Mouse (Mus musculus) brown adipose tissue, adult 24 weeks (tissue): ENCODE results near the gene Angel1. TPM values are rescaled to one million over a fixed set of nuclear protein-coding genes. Genes with fewer than 3 reads are reported as not detected.
A peak's percentile ranks its signal among the peaks of the same experiment; 100 is the strongest.

Experiments used
- H3K27ac ChIP-seq: fragments of 200-500 bp; replicated peaks from 2 replicates; pipeline ENCODE4 v1.5.1; 2012; ENCODE audit warnings: low read depth, mild to moderate bottlenecking, low read length
- H3K4me1 ChIP-seq: fragments of 200-500 bp; 2 replicates; pipeline ENCODE4 v1.6.1; 2012; ENCODE audit warnings: low read length, mixed read lengths; ENCODE audit not compliant: control insufficient read depth, insufficient read depth, insufficient read length
- H3K4me3 ChIP-seq: fragments of 200-500 bp; 2 replicates; pipeline ENCODE4 v1.5.1; 2012; ENCODE audit warnings: low read depth, mild to moderate bottlenecking, low read length, moderate library complexity; ENCODE audit not compliant: insufficient read depth
- polyA plus RNA-seq: library from polyadenylated mRNA; stranded (reverse); fragments of >200 nt; gene quantifications from 2 replicates; pipeline ENCODE4 v1.2.4, GENCODE M21; 2012; ENCODE audit not compliant: missing spikeins, insufficient read depth, insufficient read length

Angel1 gene
- polyA plus RNA-seq, 1 experiment, result 2.9 TPM

GRCm38 (mm10) chr12:86692471-86693356, 33.5 kb downstream of the Angel1 start:
- Histone ChIP-seq H3K27ac (no peak overlapping the region), H3K4me1 (peaks cover 5% of the 10 kb centered on the region; the same call in 1 of the 2 replicates), H3K4me3 (no peak overlapping the region)

- Histone ChIP-seq H3K4me1 (peaks cover 14% of the 10 kb centered on the region; the same call in 1 of the 2 replicates), H3K27ac (0 out of 2 replicates have a peak overlapping the region, but pooled peaks have one; percentile 15), H3K4me3 (no peak overlapping the region)
These were observed 35.4 kb downstream of the Angel1 start for GRCm38 (mm10) chr12:86690700-86691485.

GRCm38 (mm10) chr12:86688917-86689316, 37.3 kb downstream of the Angel1 start:
- Histone ChIP-seq H3K4me3 (no peak overlapping the region), H3K4me1 (peaks cover 14% of the 10 kb centered on the region; the same call in 1 of the 2 replicates), H3K27ac (no peak overlapping the region)

GRCm38 (mm10) chr12:86687971-86688573, 38.2 kb downstream of the Angel1 start:
- Histone ChIP-seq H3K27ac (peak overlapping the region; percentile 76), H3K4me3 (no peak overlapping the region), H3K4me1 (peaks cover 14% of the 10 kb centered on the region; the same call in 1 of the 2 replicates)

GRCm38 (mm10) chr12:86687445-86687955, 38.8 kb downstream of the Angel1 start:
- Histone ChIP-seq H3K4me1 (peaks cover 14% of the 10 kb centered on the region; the same call in 1 of the 2 replicates), H3K27ac (peak overlapping the region; percentile 76), H3K4me3 (no peak overlapping the region)

GRCm38 (mm10) chr12:86686551-86687330, 39.5 kb downstream of the Angel1 start:
- Histone ChIP-seq H3K4me1 (peaks cover 14% of the 10 kb centered on the region; the same call in 1 of the 2 replicates), H3K4me3 (no peak overlapping the region), H3K27ac (no peak overlapping the region; the same call in 1 of the 2 replicates)

- H3K27ac ChIP-seq, result no peak overlapping the region
- peaks cover 16% of the 10 kb centered on the region; the same call in 1 of the 2 replicates for H3K4me1 ChIP-seq
- no peak overlapping the region for H3K4me3 ChIP-seq
These were observed 41.0 kb downstream of the Angel1 start for GRCm38 (mm10) chr12:86685275-86685674.

- Histone ChIP-seq H3K4me3 (no peak overlapping the region), H3K27ac (no peak overlapping the region; the same call in 1 of the 2 replicates), H3K4me1 (peaks cover 16% of the 10 kb centered on the region)
These were observed 42.6 kb downstream of the Angel1 start for GRCm38 (mm10) chr12:86683698-86684097.

- Histone ChIP-seq H3K4me3 (no peak overlapping the region), H3K4me1 (peaks cover 10% of the 10 kb centered on the region), H3K27ac (no peak overlapping the region)
These were observed 44.1 kb downstream of the Angel1 start for GRCm38 (mm10) chr12:86682178-86682577.

GRCm38 (mm10) chr12:86681626-86682025, 44.6 kb downstream of the Angel1 start:
- H3K27ac ChIP-seq, result no peak overlapping the region

GRCm38 (mm10) chr12:86680591-86681193, 45.6 kb downstream of the Angel1 start:
- Histone ChIP-seq H3K27ac (peak overlapping the region; percentile 26), H3K4me3 (peak overlapping the region; percentile 46), H3K4me1 (peaks cover 4% of the 10 kb centered on the region)

More at GRCm38 (mm10) chr12:86681626-86682025, 44.6 kb downstream of the Angel1 start:
- Histone ChIP-seq H3K4me3 (peak overlapping the region; percentile 10; the same call in 1 of the 2 replicates), H3K4me1 (peaks cover 6% of the 10 kb centered on the region)

GRCm38 (mm10) chr12:86679991-86680491, 46.2 kb downstream of the Angel1 start:
- Histone ChIP-seq H3K27ac (peak overlapping the region; percentile 26; the same call in 1 of the 2 replicates), H3K4me1 (peaks cover 4% of the 10 kb centered on the region), H3K4me3 (peak overlapping the region; percentile 46)

- Histone ChIP-seq H3K4me1 (peaks cover 4% of the 10 kb centered on the region), H3K27ac (peak overlapping the region; percentile 47; the same call in 1 of the 2 replicates), H3K4me3 (peak overlapping the region; percentile 90)
These were observed 46.7 kb downstream of the Angel1 start for GRCm38 (mm10) chr12:86679546-86679930.
